Mouse (Mus musculus) CD4-positive helper T cell, adult 2 months (primary cell): Measurements from ENCODE around the gene Zfp839.
A peak's percentile ranks its signal among the peaks of the same experiment; 100 is the strongest.

Source experiments
- DNase-seq: peaks from one replicate; pipeline ENCODE4 v3.0.0-alpha.2; 2012; ENCODE audit warnings: low read depth, missing footprints, low spot score

Gene Zfp839

DNA sequence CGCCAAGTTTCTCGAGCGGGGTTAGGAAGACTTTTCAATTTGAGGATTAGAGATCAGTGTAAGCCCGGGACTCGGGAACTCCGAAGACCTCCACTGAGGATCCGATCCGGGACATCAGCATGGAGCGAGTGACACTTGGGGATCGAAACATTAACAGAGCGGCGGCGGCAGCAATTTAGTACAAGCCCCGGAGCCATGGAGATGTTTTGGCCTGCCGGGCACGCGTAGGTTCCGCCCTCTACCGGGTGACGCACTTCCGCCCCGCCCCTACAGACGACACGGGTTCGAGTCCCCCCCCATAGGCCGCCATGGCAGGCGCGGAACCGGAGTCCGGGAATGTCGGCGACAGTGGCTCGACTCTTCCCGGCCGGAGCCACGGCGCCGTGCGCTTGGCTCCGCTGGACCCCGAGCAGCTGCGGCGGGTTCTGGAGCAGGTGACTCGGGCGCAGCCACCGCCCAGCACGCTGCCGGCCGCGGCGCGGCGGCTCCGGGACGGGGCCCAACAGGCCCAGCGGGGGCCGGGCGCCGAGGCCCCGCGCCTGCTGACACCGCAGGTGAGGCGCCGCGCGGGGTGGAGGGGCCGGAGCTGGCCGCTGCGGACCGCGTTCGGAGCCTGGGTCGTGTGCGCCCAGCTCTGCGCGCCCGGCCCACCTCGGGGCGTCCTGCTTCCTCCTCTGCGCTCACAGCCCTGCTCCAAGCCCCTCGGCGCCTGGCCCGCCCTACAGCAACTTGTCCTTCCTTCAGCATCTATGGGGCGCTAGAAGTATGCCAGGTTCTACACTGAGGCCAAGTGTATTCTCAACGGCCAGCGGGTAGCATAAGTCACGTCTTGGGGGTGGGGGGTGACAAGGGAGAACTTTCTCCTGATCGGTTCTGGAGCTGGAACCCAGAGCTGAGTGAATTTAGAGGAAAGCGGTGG lies at the start of gene Zfp839:
Gene Zfp839 (plus strand): TSS at position 244 of the 919 bp plus-strand sequence.
- peak; percentile 65 for DNase-seq

DNA sequence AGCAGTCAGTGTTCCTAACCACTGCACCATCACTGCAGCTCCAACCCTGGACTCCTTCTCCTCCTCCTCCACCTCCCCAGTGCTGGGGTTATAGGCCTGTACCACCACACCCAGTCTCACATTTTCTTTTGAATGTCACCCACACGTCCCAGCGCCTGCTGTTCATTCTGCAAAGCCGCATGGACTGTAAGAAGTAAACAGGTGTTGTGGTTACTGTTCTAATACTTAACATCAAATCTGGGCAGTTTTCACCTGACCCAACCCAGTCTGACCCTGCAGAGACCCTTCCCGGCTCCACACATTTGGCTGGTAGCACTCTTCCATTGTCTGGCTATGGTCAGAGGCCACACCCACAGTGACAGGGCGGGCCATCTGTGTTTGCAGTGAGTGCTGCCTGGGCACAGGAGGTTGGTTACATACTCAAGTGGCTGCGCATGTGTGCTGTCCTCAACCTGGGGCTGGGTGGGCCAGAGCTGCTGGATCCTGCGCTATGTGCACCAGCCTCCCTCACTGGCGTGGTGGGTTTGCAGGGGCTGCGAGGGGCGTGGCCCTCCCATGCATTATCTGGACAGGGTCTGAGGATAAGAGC lies 48.1 kb upstream of the Zfp839 start:
- no peak for DNase-seq

DNA sequence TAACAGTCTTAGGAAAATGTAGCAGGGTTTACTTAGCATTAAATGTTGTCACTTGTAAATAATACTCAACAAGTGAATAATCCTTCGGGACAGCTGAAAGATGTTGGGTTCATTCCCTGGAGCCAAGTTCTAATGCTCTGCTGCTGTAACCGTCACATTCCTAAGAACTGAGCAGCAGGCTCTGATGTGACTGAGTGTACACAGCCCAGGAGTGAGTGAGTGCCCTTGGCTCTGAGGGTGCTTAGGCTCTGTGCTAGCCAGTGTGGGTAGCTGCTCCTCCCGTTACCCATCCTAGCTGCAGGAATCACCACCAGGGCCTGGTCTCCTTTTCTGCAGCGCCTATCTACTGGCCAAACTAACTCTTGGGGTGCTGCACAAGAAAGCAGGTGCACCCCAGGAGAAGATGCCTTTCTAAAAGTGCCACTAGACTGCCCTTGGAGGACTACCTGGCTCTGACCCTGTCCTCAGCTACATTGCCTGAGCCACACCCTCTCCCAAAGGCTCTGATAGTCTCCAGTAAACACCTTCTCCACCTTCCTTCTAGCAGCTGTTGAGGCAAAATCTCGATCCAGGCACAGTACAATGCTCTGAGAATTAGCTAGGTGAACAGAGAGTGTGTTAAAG lies 47.3 kb upstream of the Zfp839 start:
- DNase-seq = no peak

DNA sequence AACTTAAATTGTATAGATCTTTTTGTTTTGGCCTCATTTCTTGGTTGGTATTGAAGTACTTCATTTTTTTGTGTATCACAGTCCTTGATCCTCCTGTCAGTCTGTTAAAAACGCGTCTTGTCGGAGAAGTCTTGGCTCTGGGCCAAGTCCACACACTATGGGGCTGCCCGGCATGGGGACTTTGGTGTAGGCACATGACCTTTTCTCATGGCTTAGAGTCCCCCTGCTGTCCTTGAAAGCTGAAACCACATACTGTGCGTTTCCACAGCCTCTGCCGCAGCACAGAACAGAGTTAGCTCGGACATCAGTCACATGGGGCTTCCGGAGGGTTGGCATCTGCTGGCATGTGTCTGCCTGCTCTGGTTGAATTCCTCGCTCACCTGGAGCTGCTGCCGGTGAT lies 45.8 kb upstream of the Zfp839 start:
- no peak for DNase-seq

DNA sequence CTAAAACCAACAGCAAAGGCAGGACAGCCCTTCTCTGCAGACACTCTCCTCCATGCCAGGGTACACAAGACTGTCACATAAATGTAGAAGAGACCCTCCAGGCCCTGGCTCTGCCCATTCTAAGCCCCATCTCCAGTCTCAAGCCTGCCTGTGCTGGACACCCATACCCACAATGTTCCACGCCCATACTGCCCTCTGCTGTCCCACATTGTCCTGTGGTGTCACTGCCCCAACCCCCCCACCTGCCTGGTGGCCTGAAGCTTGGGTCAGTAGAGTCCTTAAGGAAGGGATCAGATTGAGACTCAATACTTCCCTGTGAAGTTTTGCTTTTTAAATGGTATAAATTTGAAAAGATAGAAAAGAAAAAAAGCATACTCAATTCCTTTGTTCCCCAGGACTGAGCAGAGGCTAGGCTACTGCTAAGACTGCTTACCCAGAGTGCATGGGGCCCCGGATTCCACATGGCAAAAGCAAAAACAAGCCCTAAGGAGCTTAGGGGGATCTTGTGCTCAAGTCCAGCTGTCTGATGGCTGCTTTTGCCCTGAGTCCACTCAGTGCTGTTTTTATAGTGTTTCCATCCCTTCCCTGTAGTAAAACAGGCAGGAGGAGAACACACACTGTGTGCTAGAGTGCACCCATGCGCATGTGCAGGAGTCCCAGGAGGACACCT lies 43.6 kb upstream of the Zfp839 start:
- DNase-seq = no peak

DNA sequence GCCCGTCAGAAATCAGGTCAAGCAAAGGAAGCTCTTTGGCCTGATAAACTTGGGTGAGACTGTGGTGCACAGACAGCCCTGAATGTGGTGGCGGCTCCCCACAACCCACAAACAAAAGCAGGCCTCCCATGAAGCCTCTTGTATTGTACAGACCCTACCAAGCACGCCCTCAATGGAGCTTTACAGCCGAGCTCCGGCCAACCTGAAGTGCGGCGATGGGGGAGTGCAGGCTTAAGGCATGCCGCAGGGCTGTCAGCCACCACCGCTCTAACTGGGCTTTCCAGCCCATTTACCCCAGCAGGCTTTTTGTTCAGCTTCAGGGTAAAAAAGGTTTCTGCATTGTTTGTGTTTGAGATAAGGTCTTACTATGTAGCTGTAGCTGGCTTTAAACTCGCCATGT lies 41.6 kb upstream of the Zfp839 start:
- DNase-seq = no peak

DNA sequence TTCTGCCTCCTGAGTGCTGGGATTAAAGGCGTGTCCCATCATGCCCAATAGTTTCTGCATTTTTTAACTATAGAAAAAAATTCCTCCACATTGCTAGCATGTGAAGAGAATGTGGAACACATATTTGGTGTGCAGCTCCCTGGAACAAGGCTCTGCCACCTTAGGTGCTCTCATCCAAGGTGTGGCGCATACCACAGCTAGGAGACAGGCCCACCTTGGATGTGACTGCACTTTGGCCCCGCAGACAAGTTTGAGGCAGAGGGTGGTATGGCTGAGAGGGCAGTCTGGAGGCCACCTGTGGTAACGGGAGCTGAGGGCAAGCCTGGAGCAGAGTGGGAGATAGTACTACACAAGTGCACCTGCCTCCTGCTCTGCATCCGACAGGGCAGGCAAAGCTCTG lies 41.2 kb upstream of the Zfp839 start:
- no peak for DNase-seq

DNA sequence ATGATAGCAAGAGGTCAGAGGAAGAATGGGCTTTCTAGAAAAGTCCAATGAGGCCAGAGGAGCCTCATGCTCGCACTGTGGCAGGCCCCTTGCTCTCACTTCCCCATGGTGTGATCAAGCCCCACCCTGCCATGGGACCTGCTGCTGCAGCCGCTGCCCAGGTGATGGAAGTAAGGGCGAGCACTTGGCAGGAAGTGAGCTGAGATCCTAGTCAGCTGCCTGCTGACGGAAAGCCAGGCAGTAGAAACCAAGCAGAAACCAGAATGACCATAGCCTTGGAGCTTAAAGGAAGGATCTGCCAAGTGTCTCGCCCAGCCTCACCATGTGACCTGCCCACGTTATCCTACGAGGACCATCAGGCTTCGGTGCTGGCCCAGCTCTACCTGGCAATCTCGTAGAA lies 36.9 kb upstream of the Zfp839 start:
- DNase-seq = no peak

DNA sequence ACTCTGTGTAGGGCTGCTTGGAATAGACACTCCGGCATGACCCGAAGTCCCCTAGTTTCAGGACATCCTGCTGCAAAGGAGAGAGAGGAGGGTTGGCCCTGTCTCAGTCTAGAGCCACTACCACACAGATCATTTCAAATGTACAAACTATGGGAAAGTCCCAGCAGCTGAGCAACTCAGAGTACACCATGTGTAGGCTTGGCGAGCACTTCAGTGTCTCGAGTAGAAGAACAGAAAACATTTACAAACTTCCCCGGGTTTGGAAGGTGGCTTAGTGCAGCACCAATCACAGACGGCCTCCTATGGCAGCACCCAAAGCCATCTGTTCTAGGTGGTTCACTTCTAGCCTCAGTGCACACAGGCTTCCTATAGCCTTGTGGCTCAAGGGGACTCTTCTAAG lies 36.4 kb upstream of the Zfp839 start:
- DNase-seq = no peak

DNA sequence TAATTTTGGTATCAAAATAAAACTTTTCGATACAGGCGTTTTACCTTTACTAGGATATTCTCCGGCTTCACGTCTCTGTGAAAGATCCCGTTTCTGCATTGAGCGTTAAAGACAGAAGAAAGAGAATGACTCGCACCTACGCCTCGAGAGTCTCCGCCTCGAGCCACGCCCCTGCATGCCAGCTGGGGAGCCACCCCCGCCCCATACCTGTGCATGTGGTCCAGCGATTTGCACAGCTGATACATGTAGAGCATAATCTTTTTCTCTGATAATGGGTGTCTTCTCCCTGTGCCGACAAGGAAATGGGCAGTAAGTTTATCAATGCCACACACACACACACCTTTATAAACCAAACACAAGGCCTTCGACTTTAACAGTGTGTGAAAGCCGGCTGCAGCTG lies 35.1 kb upstream of the Zfp839 start:
- DNase-seq = no peak

DNA sequence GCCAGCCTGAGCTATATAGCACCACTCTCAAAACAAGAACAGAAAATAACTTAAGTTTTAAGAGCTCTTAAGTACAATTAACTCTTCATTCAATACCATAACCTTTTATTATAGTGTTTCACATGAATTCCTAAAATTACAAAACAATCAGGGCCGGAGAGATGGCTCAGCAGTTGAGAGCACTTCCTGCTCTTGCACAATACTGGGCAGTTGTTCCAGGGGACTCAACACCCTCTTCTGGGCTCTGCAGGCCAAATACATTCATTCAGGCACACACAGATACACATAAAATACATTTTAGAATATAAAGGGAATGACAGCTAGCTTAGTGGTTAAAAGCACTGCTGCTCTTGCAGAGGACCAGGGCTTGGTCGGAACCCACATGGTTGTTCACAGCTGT lies 33.2 kb upstream of the Zfp839 start:
- DNase-seq = no peak

DNA sequence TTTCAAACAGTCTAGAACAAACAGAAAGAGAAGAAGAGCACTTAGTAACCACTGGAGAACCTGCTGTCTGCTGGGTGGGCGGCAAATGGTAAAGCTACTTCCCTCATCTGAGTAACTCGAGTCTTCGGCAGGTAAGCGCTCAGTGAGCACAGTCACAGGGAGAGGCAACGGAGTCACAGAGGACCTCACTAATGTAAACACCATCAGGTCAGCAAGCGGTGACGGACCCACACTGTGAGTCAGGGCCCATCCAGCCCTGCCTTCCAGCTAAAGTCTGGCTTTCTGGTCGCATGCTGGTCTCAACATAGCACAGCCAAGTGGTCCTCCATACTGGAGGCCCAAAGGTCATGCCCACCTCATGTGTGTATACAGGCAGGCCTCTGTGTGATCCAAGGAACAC lies 30.7 kb upstream of the Zfp839 start:
- no peak for DNase-seq

DNA sequence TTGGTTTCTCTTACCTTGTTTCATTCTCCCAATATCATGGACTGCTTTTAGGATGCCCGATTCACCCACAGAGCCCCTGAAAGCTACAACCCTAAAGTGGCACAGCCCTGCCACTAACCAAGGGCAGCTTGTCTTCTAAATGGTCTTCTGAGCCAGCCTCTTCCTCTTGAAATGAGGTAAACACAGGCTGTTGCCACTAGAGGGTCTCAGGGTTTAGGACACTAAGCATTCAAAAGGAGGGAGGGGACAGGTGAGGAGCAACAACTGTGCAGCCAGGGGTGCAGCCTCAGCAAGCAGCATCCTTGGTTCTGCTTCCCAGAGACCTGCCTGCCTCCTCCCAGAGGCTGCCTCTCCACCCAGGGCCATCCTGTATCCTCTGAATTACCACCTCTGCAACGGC lies 28.3 kb upstream of the Zfp839 start:
- DNase-seq = no peak

DNA sequence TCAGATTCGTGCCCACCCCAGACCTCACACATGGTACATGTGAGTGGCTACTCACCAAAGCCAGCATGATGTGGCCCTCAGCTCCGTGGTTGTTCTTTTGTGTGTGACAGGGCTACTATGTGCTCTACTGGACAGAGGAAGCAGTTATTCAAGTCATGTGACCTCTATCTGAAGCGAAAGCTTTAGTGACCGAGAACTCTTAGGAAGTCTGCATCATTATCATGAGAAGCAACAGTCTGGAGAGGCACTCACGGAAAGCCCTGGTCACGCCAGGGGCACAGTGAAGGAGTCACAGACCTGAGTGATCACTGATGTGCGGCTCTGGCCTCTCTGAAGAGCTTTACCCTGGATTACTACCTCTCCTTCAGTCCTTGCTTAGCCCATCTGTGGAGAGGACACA lies 27.7 kb upstream of the Zfp839 start:
- no peak for DNase-seq

DNA sequence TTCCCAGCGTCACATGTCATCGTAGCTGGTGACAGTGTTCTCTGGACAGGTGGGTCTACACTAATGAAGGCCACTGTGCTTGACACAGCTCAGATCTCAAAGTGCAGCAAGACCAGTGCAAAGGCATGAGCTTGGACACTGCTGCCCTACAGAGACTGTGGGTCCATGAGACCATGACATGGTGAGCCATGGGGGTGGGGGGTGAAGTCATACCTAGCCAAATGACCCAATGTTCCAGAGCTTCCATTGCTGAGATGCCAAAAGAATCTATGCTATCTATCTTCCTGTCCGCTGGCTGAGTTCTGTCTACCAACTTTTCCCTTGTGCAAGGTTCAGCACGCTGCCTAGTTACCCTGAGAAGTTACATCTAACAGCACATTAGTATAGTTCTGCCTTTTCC lies 21.1 kb upstream of the Zfp839 start:
- DNase-seq = no peak

DNA sequence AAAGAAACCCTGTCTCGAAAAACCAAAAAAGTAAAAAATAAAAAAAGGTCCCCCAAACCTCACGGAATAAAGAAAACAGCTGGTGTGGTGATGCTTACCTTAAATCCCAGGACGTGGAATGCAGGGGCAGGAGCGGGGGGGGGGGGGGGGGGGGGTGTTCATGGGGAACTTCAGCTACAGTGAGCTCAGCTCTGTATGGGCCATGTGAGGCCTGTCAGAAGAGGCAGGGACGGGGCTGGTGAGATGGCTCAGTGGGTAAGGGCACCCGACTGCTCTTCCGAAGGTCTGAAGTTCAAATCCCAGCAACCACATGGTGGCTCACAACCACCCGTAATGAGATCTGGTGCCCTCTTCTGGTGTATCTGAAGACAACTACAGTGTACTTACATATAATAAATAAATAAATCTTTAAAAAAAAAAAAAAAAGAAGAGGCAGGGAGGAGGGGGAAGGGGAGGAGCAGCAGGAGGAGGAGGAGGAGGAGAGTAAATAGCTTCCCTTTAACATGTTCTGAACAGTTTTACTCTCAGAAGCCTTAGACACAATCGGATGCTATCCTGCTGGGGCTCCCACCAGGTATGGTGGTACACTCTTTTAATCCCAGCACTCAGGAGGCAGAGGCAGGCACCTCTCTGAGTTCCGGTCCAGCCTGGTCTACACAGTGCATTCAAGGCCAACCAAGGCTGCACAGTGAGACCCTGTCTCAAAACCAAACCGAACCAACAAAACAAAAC lies 19.6 kb upstream of the Zfp839 start:
- no peak for DNase-seq

DNA sequence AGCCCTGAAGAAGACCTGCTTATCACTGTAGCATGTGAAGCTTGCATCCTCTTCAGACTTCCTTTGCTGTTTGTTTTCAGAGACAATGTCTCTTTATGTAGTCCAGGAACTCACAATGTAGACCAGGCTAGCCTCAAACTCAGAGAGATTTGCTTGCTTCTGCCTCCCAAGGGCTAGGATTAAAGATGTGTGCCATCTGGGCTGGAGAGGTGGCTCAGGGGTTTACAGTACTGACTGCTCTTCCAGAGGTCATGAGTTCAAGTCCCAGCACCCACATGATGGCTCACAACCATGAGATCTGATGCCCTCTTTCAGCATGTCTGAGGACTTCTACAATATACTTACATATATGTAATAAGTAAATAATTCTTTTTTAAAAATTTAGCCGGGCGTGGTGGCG lies 14.9 kb upstream of the Zfp839 start:
- DNase-seq = no peak

DNA sequence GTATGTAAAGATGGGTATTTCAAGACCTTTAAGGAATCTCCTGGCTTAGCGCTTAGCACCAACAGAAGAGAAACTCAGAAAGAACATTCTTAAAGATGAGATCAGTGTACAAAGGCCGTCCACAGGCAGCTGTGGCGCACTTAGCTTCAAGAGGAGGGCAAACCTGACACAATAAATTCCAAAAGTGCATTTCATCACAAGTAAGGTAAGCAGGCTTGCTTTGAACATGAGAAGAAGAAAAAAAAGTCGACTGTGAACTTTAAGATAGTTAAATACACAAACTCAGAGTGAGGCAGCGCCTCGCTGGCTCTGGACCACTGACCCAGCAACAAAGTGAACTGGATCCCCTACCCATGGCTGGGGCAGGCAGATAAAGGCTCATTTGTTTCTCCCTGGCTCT lies 13.3 kb upstream of the Zfp839 start:
- DNase-seq = no peak

DNA sequence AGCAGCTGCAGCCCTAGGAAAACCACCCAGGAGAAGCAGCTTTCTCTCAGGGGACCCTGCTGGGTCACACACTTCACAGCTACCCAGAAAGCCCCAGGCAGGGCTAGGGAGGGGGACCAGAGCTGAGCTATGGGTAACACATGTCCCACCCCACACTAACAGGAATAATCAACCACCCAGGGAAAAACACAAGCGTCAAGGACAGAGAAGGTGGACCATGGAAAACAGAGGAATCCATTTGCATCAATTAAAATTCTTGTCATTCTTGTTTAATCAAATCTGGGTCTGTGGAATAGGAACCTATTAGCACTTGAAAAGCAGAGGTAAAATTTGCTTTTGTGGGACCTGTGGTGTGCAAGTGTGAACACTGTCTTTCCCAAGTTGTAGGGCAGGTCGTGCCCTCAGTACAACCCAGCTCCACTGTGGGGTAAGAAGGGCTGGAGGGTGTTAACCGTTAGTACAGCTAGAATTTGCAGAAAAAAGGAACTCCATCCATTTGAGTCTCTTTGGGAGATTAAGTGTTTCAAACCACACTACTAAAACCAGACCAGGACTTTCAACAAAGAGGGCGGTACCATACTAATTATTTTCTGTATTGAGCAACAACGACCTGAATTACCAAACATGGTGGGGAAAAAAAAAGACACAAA lies 12.7 kb upstream of the Zfp839 start:
- no peak for DNase-seq

DNA sequence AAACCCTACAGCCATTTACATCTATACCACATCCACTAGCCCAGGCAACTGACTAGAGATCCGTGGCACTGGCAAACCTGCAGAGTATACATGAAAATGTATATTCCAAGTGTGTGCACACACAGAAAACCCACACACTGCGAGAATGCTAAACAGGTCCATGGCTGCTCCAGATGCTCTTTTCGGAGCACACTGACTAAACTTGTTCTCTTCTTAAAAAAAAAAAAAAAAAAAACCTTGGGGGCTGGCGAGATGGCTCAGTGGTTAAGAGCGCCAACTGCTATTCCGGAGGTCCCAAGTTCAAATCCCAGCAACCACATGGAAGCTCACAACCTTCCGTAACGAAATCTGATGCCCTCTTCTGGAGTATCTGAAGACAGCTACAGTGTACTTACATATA lies 12.2 kb upstream of the Zfp839 start:
- no peak for DNase-seq
